Mouse (Mus musculus): ENCODE measurements around the gene Coa4.

DNA sequence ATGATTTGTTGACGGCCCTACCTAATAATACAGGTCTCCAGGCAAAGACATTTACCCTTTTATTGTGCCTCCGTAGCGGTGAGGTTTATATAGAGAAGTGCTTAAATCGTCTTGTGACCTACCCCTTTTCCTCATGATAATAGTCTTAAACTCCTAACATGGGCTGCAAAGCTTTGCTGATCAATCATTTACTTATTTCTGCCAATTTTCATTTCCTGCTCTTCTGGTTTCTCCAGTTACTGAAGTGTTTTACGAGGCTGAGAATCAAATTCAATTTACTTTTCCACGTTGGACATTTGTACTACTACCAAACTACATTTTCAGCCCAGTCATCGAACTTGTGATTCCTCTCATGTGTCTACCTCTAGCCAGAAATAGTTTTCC lies 640 bp downstream of the Coa4 start:
- no peak for TF ChIP-seq GATA1 (IDR thresholded peaks at IDR 0.05; ENCODE audit: borderline replicate concordance, low read length)
- no peak for TF ChIP-seq FLI1 (IDR thresholded peaks at IDR 0.05; ENCODE audit: low read length)

Measured in megakaryocyte, embryonic 14.5 days (primary cell).